Mouse (Mus musculus): ENCODE data around the gene Gm12248. TPM values are rescaled to one million over a fixed set of nuclear protein-coding genes. Genes with fewer than 3 reads are reported as not detected.

The Gm12248 gene
- total and polyA plus RNA-seq, 2 experiments: 1.7 TPM; not detected in 1

DNA sequence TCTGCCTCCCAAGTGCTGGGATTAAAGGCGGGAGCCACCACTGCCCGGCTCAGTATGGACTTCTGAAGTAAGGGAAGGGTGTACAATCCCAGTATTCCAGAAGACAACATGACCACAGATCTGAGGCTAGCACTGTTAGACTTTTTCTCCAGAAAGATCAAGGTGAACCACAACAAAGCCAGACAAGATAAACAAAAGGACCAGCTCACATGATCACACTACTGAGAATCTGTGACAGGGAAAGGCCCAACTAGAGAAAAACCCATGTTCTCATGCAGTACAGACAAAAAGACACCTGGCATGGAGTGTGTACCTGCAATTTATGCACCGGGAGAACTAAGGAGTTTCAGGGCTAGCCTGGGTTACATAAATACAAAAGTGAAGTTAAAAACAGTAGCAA is 39.1 kb upstream of the Gm12248 start:
- H3K9ac ChIP-seq (ENCODE audit: low read depth, low read length): no peak overlapping the region
- H3K4me1 ChIP-seq (ENCODE audit: control insufficient read depth, insufficient read depth, low read length): peaks cover 5% of the 10 kb centered on the region
- no peak for TF ChIP-seq POLR2A (IDR thresholded peaks at IDR 0.05; ENCODE audit: extremely low read depth, insufficient read depth, low read length)
- no peak for TF ChIP-seq CTCF (IDR thresholded peaks at IDR 0.05; ENCODE audit: low read depth, low read length)
- 97% methylated on average over 3 of the region's 3 CpGs for WGBS
- no peaks in the 10 kb centered on the region for H3K27me3 ChIP-seq (ENCODE audit: control insufficient read depth, insufficient read depth, low read length)
- peaks cover 30% of the 10 kb centered on the region for H3K36me3 ChIP-seq (ENCODE audit: control insufficient read depth, insufficient read depth, low read length)
- H3K79me2 ChIP-seq (ENCODE audit: control insufficient read depth, insufficient read depth, low read length): no peaks in the 10 kb centered on the region
- no peak for DNase-seq (ENCODE audit: extremely low read depth, low read depth, low spot score)
- no peak overlapping the region for H3K27ac ChIP-seq (replicated peaks; ENCODE audit: insufficient read depth, low read depth, low read length)
- H3K4me3 ChIP-seq (ENCODE audit: insufficient read depth, low read depth, low read length): no peak overlapping the region

- no peak for DNase-seq (ENCODE audit: extremely low read depth, low read depth, low spot score)
- WGBS: 91% methylated on average over 6 of the region's 6 CpGs
- H3K4me1 ChIP-seq (ENCODE audit: control insufficient read depth, insufficient read depth, low read length): peaks cover 7% of the 10 kb centered on the region
- no peak overlapping the region for H3K27ac ChIP-seq (replicated peaks; ENCODE audit: insufficient read depth, low read depth, low read length)
- no peaks in the 10 kb centered on the region for H3K79me2 ChIP-seq (ENCODE audit: control insufficient read depth, insufficient read depth, low read length)
- no peak overlapping the region for H3K4me3 ChIP-seq (ENCODE audit: insufficient read depth, low read depth, low read length)
- TF ChIP-seq POLR2A (IDR thresholded peaks at IDR 0.05; ENCODE audit: extremely low read depth, insufficient read depth, low read length) (no peak), CTCF (IDR thresholded peaks at IDR 0.05; ENCODE audit: low read depth, low read length) (no peak)
- no peak overlapping the region for H3K9ac ChIP-seq (ENCODE audit: low read depth, low read length)
- no peaks in the 10 kb centered on the region for H3K27me3 ChIP-seq (ENCODE audit: control insufficient read depth, insufficient read depth, low read length)
- H3K36me3 ChIP-seq (ENCODE audit: control insufficient read depth, insufficient read depth, low read length): peaks cover 19% of the 10 kb centered on the region; the same call in 1 of the 2 replicates
Observed at GRCm38 (mm10) chr11:58129302-58129843, 36.4 kb upstream of the Gm12248 start.

GRCm38 (mm10) chr11:58127544-58127943 is 34.6 kb upstream of the Gm12248 start:
- H3K27ac ChIP-seq (replicated peaks; ENCODE audit: insufficient read depth, low read depth, low read length): peak overlapping the region; percentile 82
- peaks cover 7% of the 10 kb centered on the region for H3K4me1 ChIP-seq (ENCODE audit: control insufficient read depth, insufficient read depth, low read length)
- H3K36me3 ChIP-seq (ENCODE audit: control insufficient read depth, insufficient read depth, low read length): peaks cover 16% of the 10 kb centered on the region; the same call in 1 of the 2 replicates
- peak; percentile 94 for DNase-seq (ENCODE audit: extremely low read depth, low read depth, low spot score)
- H3K79me2 ChIP-seq (ENCODE audit: control insufficient read depth, insufficient read depth, low read length): no peaks in the 10 kb centered on the region
- no peak for TF ChIP-seq POLR2A (IDR thresholded peaks at IDR 0.05; ENCODE audit: extremely low read depth, insufficient read depth, low read length)
- TF ChIP-seq CTCF (IDR thresholded peaks at IDR 0.05; ENCODE audit: low read depth, low read length): no peak
- H3K4me3 ChIP-seq (ENCODE audit: insufficient read depth, low read depth, low read length): no peak overlapping the region
- WGBS: 22% methylated on average over 2 of the region's 2 CpGs
- H3K27me3 ChIP-seq (ENCODE audit: control insufficient read depth, insufficient read depth, low read length): no peaks in the 10 kb centered on the region
- H3K9ac ChIP-seq (ENCODE audit: low read depth, low read length): no peak overlapping the region

DNA sequence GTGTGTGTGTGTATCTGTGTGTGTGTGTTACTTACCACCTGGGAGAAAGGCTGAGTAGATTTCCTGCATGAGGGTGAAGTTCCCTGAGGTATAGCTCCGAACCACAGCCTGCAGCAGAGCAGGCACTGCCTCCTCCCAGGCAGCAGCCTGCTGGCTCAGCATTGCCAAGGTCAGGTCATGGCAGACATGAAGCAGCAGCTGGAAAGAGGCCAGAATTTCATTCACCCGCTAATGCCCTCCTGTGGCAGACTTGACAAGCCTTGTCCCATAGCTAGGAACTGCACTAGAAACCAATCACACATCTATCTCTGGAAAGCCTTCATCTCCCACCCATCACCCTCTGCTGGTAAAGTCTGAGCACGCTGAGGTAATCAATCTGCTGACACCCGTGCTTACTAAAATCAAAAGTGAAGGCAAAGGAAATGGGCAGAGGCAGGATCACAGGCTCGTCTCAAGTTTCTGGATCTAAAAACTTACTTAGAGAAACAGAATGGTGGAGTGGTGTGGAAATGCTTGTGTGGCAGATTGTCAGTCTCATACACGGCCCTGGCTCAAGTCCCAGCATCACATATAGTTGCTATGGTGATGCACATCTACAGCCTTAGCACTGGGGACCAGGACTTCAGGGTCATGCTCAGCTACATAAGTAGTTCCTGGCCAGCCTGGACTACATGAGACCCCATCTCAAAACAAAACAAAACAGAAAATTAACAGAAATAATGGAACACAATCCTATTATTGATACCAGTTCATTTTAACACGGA is 33.6 kb upstream of the Gm12248 start:
- 28% methylated on average over 7 of the region's 7 CpGs for WGBS
- TF ChIP-seq POLR2A (IDR thresholded peaks at IDR 0.05; ENCODE audit: extremely low read depth, insufficient read depth, low read length) (no peak), CTCF (IDR thresholded peaks at IDR 0.05; ENCODE audit: low read depth, low read length) (peak; percentile 56)
- Histone ChIP-seq H3K27ac (replicated peaks; ENCODE audit: insufficient read depth, low read depth, low read length) (peak overlapping the region; percentile 22), H3K4me1 (ENCODE audit: control insufficient read depth, insufficient read depth, low read length) (peaks cover 7% of the 10 kb centered on the region), H3K9ac (ENCODE audit: low read depth, low read length) (no peak overlapping the region), H3K36me3 (ENCODE audit: control insufficient read depth, insufficient read depth, low read length) (peaks cover 13% of the 10 kb centered on the region; the same call in 1 of the 2 replicates), H3K27me3 (ENCODE audit: control insufficient read depth, insufficient read depth, low read length) (no peaks in the 10 kb centered on the region), H3K4me3 (ENCODE audit: insufficient read depth, low read depth, low read length) (no peak overlapping the region), H3K79me2 (ENCODE audit: control insufficient read depth, insufficient read depth, low read length) (no peaks in the 10 kb centered on the region)
- peak; percentile 90 for DNase-seq (ENCODE audit: extremely low read depth, low read depth, low spot score)

GRCm38 (mm10) chr11:58125021-58125420 is 32.1 kb upstream of the Gm12248 start:
- Histone ChIP-seq H3K4me1 (ENCODE audit: control insufficient read depth, insufficient read depth, low read length) (peaks cover 7% of the 10 kb centered on the region), H3K27me3 (ENCODE audit: control insufficient read depth, insufficient read depth, low read length) (no peaks in the 10 kb centered on the region), H3K79me2 (ENCODE audit: control insufficient read depth, insufficient read depth, low read length) (no peaks in the 10 kb centered on the region), H3K9ac (ENCODE audit: low read depth, low read length) (no peak overlapping the region), H3K36me3 (ENCODE audit: control insufficient read depth, insufficient read depth, low read length) (peaks cover 23% of the 10 kb centered on the region; the same call in 1 of the 2 replicates), H3K4me3 (ENCODE audit: insufficient read depth, low read depth, low read length) (no peak overlapping the region), H3K27ac (replicated peaks; ENCODE audit: insufficient read depth, low read depth, low read length) (no peak overlapping the region)
- no peak for TF ChIP-seq CTCF (IDR thresholded peaks at IDR 0.05; ENCODE audit: low read depth, low read length)
- TF ChIP-seq POLR2A (IDR thresholded peaks at IDR 0.05; ENCODE audit: extremely low read depth, insufficient read depth, low read length): no peak
- DNase-seq (ENCODE audit: extremely low read depth, low read depth, low spot score): no peak
- 85% methylated on average over 11 of the region's 11 CpGs for WGBS

- peaks cover 21% of the 10 kb centered on the region; the same call in 1 of the 2 replicates for H3K36me3 ChIP-seq (ENCODE audit: control insufficient read depth, insufficient read depth, low read length)
- no peak for TF ChIP-seq CTCF (IDR thresholded peaks at IDR 0.05; ENCODE audit: low read depth, low read length)
- no peak for TF ChIP-seq POLR2A (IDR thresholded peaks at IDR 0.05; ENCODE audit: extremely low read depth, insufficient read depth, low read length)
- no peak for DNase-seq (ENCODE audit: extremely low read depth, low read depth, low spot score)
- 92% methylated on average over 2 of the region's 2 CpGs for WGBS
- no peaks in the 10 kb centered on the region for H3K27me3 ChIP-seq (ENCODE audit: control insufficient read depth, insufficient read depth, low read length)
- H3K4me3 ChIP-seq (ENCODE audit: insufficient read depth, low read depth, low read length): no peak overlapping the region
- H3K4me1 ChIP-seq (ENCODE audit: control insufficient read depth, insufficient read depth, low read length): peaks cover 7% of the 10 kb centered on the region
- H3K79me2 ChIP-seq (ENCODE audit: control insufficient read depth, insufficient read depth, low read length): no peaks in the 10 kb centered on the region
- H3K27ac ChIP-seq (replicated peaks; ENCODE audit: insufficient read depth, low read depth, low read length): no peak overlapping the region
- H3K9ac ChIP-seq (ENCODE audit: low read depth, low read length): no peak overlapping the region
Observed at GRCm38 (mm10) chr11:58123711-58124110, 30.8 kb upstream of the Gm12248 start.
